Mouse (Mus musculus) hindbrain, embryonic 11.5 days (tissue): ENCODE data around the gene Rab3a. TPM values are rescaled to one million over a fixed set of nuclear protein-coding genes. Genes with fewer than 3 reads are reported as not detected.

ENCODE experiments used
- ATAC-seq: fragments of 200-750 bp; cut with Nextera tagmentation; 2 replicates; pipeline ENCODE4 v1.8.0; 2017; ENCODE audit warnings: mild to moderate bottlenecking, moderate TSS enrichment, moderate library complexity; ENCODE audit not compliant: low FRiP score
- DNase-seq: peaks from one replicate; pipeline ENCODE4 v3.0.0-alpha.2; 2015; ENCODE audit warnings: low spot score
- H3K27ac ChIP-seq: fragments of 300-500 bp; sonication (generic); 2 replicates; pipeline ENCODE4 v1.5.1; 2014; ENCODE audit warnings: mild to moderate bottlenecking, low read depth, low read length
- H3K27me3 ChIP-seq: fragments of 300-500 bp; sonication (generic); 2 replicates; pipeline ENCODE4 v1.6.1; 2014; ENCODE audit warnings: mild to moderate bottlenecking, low read length, moderate library complexity, mixed read lengths; ENCODE audit not compliant: control insufficient read depth, insufficient read depth
- H3K36me3 ChIP-seq: fragments of 300-500 bp; sonication (generic); 2 replicates; pipeline ENCODE4 v1.6.1; 2014; ENCODE audit warnings: mild to moderate bottlenecking, low read length, moderate library complexity, mixed read lengths; ENCODE audit not compliant: control insufficient read depth, insufficient read depth
- H3K4me1 ChIP-seq: fragments of 300-500 bp; sonication (generic); replicated peaks from 2 replicates; pipeline ENCODE4 v1.6.1; 2014; ENCODE audit warnings: low read length, mixed read lengths; ENCODE audit not compliant: control insufficient read depth, insufficient read depth
- H3K4me2 ChIP-seq: fragments of 300-500 bp; sonication (generic); replicated peaks from 2 replicates; pipeline ENCODE4 v1.6.1; 2014; ENCODE audit warnings: mild to moderate bottlenecking, low read depth, low read length
- H3K4me3 ChIP-seq: fragments of 300-500 bp; sonication (generic); 2 replicates; pipeline ENCODE4 v1.5.1; 2014; ENCODE audit warnings: low read depth, low read length
- H3K9ac ChIP-seq: fragments of 300-500 bp; sonication (generic); 2 replicates; pipeline ENCODE4 v1.6.1; 2014; ENCODE audit warnings: low read depth, low read length
- H3K9me3 ChIP-seq: fragments of 300-500 bp; sonication (generic); 2 replicates; pipeline ENCODE4 v1.6.1; 2016; ENCODE audit warnings: low read length; ENCODE audit not compliant: control insufficient read depth
- WGBS: fragments of 180-500 bp; shearing (Covaris S2); extraction: QIAGEN DNeasy Blood & Tissue Kit; methylation state at CpG from one replicate; pipeline ENCODE4 v1.1.7; 2014; 5-methylcytosine and 5-hydroxymethylcytosine counted together
- polyA plus RNA-seq: library from polyadenylated mRNA; unstranded; fragments of >200 nt; fragmentation: Nextera tagmentation; extraction: Ambion mirVana; gene quantifications from 2 replicates; pipeline ENCODE4 v1.2.1, GENCODE M21; 2014

Gene Rab3a
- polyA plus RNA-seq: 91.5 and 94.3 TPM in 2 replicates

GRCm38 (mm10) chr8:70754043-70754870 lies at the start of gene Rab3a:
Rab3a (plus strand) TSS chr8:70754679.
- H3K9ac ChIP-seq: peak within 1 kb of the TSS; percentile 66
- no peaks in the 10 kb centered on the region for H3K36me3 ChIP-seq
- H3K4me1 ChIP-seq: no peaks in the 10 kb centered on the region; the same call in 1 of the 2 replicates
- no peaks in the 10 kb centered on the region for H3K9me3 ChIP-seq
- no peaks in the 10 kb centered on the region for H3K27me3 ChIP-seq
- ATAC-seq: peak; percentile 98
- H3K27ac ChIP-seq: peak within 1 kb of the TSS; percentile 65; the same call in 1 of the 2 replicates
- H3K4me3 ChIP-seq: peak within 1 kb of the TSS; percentile 60
- DNase-seq: peak; percentile 98
- WGBS: 9% methylated on average over 37 of the region's 37 CpGs
- H3K4me2 ChIP-seq: peak within 1 kb of the TSS; percentile 62

DNA sequence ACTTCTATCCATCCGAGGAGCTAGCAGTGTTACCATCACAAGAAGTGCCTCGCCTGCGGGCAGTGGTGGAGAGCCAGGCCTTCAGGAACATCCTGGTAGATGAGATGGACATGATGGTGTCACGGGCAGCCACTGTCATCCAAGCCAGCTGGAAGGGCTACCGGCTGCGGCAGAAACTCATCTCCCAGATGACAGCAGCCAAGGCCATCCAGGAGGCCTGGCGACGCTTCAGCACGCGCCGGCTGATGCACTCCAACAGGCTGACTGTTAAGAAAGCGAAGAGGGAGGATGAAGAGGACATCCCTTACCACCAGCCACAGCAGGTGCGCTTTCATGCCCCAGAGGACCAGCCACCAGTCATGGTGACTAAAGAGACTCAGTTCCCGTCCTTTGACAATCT lies 46.2 kb upstream of the Rab3a start:
- Histone ChIP-seq H3K4me3 (no peak overlapping the region), H3K9ac (no peak overlapping the region), H3K4me2 (no peak overlapping the region), H3K27ac (no peak overlapping the region), H3K27me3 (no peaks in the 10 kb centered on the region), H3K4me1 (no peaks in the 10 kb centered on the region), H3K9me3 (no peaks in the 10 kb centered on the region), H3K36me3 (peaks cover 1% of the 10 kb centered on the region)
- 91% methylated on average over 14 of the region's 14 CpGs for WGBS
- ATAC-seq (no peak), DNase-seq (no peak)

DNA sequence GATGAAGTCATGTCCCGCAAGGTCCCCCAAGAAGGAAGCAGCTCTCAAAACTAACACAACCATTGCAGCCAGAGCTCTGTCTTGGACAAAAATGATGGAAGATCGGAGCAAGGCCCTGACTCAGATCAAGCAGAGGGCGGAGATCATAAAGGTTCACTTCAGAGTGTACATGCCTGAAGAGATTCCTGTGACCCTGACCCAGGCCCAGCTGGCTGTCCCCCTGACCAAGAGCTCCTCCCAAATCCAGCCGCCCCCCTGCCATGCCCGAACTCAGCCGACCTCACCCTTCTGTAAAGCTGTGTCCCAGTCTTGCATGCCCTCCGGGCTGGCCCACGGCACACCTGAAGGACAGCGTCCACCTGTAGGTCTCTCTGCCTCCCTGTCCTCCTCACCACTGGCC lies 44.7 kb upstream of the Rab3a start:
- no peak overlapping the region for H3K27ac ChIP-seq
- H3K9me3 ChIP-seq: no peaks in the 10 kb centered on the region
- H3K4me1 ChIP-seq: no peaks in the 10 kb centered on the region
- no peak overlapping the region for H3K9ac ChIP-seq
- ATAC-seq (no peak), DNase-seq (no peak)
- WGBS: 89% methylated on average over 9 of the region's 9 CpGs
- H3K27me3 ChIP-seq: no peaks in the 10 kb centered on the region
- H3K36me3 ChIP-seq: no peaks in the 10 kb centered on the region
- no peak overlapping the region for H3K4me2 ChIP-seq
- no peak overlapping the region for H3K4me3 ChIP-seq

DNA sequence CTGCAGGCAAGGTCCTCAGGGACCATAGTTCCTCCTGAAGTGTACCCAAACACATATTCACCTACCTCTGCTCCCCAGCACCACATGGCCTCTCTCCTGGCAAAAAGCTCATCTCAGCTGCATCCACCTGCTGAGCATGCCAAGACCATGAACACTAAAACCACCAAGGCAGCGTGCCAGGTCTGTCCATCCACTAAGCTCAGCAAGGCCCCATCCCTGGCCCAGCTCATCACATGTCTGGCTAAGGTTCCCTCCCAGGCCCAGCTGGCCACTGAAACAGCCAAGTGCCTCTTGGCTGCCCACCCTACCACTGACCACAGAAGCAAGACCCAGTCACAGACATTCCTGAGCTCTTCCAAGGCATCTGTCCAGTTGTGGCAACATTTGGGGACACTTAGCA lies 44.2 kb upstream of the Rab3a start:
- H3K4me3 ChIP-seq: no peak overlapping the region
- WGBS: 95% methylated on average over 1 of the region's 1 CpGs
- H3K27ac ChIP-seq: no peak overlapping the region
- no peaks in the 10 kb centered on the region for H3K9me3 ChIP-seq
- ATAC-seq (no peak), DNase-seq (no peak)
- H3K4me2 ChIP-seq: no peak overlapping the region
- no peaks in the 10 kb centered on the region for H3K36me3 ChIP-seq
- no peaks in the 10 kb centered on the region for H3K27me3 ChIP-seq
- no peaks in the 10 kb centered on the region for H3K4me1 ChIP-seq
- H3K9ac ChIP-seq: no peak overlapping the region

DNA sequence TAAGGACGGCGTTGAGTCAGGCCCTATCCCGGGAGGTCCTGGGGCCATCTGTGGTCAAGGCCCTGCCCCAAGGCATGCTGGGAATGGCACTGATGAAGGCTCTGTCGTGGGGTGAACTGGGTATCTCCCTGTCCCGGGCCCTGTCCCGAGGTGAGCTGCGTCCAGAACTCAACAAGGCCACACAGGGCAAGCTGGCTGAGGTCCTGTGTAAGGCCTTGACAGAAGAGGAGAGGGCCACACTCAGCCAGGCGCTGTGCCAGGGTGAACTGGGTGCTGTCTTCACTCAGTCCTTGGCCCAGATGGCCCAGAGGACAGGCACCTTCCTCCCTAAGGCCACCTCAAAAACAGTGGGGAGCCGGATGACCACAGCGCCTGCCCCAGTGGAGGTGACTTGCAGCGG lies 43.4 kb upstream of the Rab3a start:
- no peak overlapping the region for H3K9ac ChIP-seq
- H3K9me3 ChIP-seq: no peaks in the 10 kb centered on the region
- no peak overlapping the region for H3K4me2 ChIP-seq
- 88% methylated on average over 11 of the region's 11 CpGs for WGBS
- no peaks in the 10 kb centered on the region for H3K36me3 ChIP-seq
- no peak overlapping the region for H3K4me3 ChIP-seq
- H3K27ac ChIP-seq: no peak overlapping the region
- ATAC-seq (no peak), DNase-seq (no peak)
- no peaks in the 10 kb centered on the region for H3K4me1 ChIP-seq
- no peaks in the 10 kb centered on the region for H3K27me3 ChIP-seq

- H3K9ac ChIP-seq: no peak overlapping the region
- H3K4me2 ChIP-seq: no peak overlapping the region
- no peaks in the 10 kb centered on the region for H3K27me3 ChIP-seq
- 73% methylated on average over 7 of the region's 7 CpGs for WGBS
- no peaks in the 10 kb centered on the region for H3K4me1 ChIP-seq
- no peaks in the 10 kb centered on the region for H3K36me3 ChIP-seq
- DNase-seq (no peak), ATAC-seq (no peak)
- no peak overlapping the region for H3K27ac ChIP-seq
- no peaks in the 10 kb centered on the region for H3K9me3 ChIP-seq
- no peak overlapping the region for H3K4me3 ChIP-seq
Measured at GRCm38 (mm10) chr8:70713991-70714390, 40.5 kb upstream of the Rab3a start.

DNA sequence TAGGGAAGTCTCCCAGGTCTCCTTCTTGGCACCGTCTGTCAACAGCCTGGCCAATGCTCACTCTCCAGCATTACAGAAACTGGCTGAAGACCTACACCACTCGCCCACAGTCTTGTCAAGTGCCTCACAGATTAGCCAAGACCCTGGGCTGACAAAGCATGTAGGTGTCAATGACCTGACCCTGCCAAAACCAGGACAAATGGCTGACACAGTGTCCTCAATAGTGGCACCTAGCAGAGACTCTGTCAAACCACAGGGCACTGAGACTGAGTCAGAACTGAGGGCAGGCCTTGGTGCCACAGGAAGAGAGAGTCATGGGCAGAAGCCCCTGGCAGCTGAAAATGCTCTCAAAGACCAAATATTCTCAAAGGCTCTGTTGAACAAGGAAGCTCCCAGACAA lies 39.4 kb upstream of the Rab3a start:
- H3K4me1 ChIP-seq: no peaks in the 10 kb centered on the region
- ATAC-seq (no peak), DNase-seq (no peak)
- H3K4me2 ChIP-seq: no peak overlapping the region
- H3K36me3 ChIP-seq: no peaks in the 10 kb centered on the region
- H3K27ac ChIP-seq: no peak overlapping the region
- WGBS: 80% methylated on average over 2 of the region's 2 CpGs
- H3K27me3 ChIP-seq: no peaks in the 10 kb centered on the region
- H3K4me3 ChIP-seq: no peak overlapping the region
- no peaks in the 10 kb centered on the region for H3K9me3 ChIP-seq
- H3K9ac ChIP-seq: no peak overlapping the region

GRCm38 (mm10) chr8:70716521-70717400 lies 37.7 kb upstream of the Rab3a start:
- H3K9me3 ChIP-seq: no peaks in the 10 kb centered on the region
- H3K9ac ChIP-seq: no peak overlapping the region
- H3K4me2 ChIP-seq: no peak overlapping the region
- no peaks in the 10 kb centered on the region for H3K36me3 ChIP-seq
- H3K27me3 ChIP-seq: no peaks in the 10 kb centered on the region
- no peak overlapping the region for H3K27ac ChIP-seq
- no peaks in the 10 kb centered on the region for H3K4me1 ChIP-seq
- ATAC-seq (no peak), DNase-seq (no peak)
- no peak overlapping the region for H3K4me3 ChIP-seq
- WGBS: 84% methylated on average over 40 of the region's 40 CpGs
